ENCODE assay signal across 14 mouse cellular contexts in the genomic region with DNA sequence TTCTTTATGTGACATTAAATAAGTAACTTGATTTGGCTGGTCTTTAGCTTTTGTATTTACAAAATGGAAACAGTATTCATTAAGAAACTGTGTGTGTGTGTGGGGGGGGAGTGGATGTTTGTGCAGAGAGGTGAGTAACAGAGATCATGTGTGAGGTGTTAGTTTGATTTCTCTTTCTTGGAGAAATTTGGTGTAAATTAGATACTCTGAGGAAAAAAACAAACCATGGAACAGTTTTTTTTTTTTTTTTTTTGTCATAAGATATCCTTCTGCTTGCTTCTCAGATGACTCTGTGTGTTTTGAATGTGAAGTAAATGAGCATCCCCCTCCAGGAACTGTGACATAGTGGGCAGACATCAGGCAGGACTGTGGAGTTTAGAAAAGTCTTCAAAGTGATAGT. TPM values are rescaled to one million over a fixed set of nuclear protein-coding genes. Genes with fewer than 3 reads are reported as not detected.
DNase-seq lines count a peak whose midpoint lies in the region; ATAC-seq and TF ChIP-seq lines count a peak whose summit lies in the region.
"Had no signal": no experiment of that assay in that cellular context is flagged by ENCODE, and none has a peak within 500 bp of the region (broad histone marks: within the 10 kb centered on the region; RNA-seq: fewer than 3 reads in every experiment).

No protein-coding gene starts in this region.

- peaks cover 52% of the 10 kb centered on the region; the same call in 1 of the 2 replicates for H3K79me2 ChIP-seq in macrophage (ENCODE audit: inconsistent target)

- ATAC-seq in hindbrain, embryonic 13.5 days (ENCODE audit: low FRiP score), result no peak
- ATAC-seq in hindbrain, embryonic 16.5 days, result no peak
- no peak for ATAC-seq in lung, postnatal 0 days
- ATAC-seq in activated CD4-positive, CD25-positive, alpha-beta regulatory T cell, adult 4 months, result no peak
- ATAC-seq: forebrain, embryonic 15.5 days had no signal

- no peak for TF ChIP-seq CTCF in lung, postnatal 0 days (IDR thresholded peaks at IDR 0.05)

- DNase-seq in lung, postnatal 0 days (ENCODE audit: low spot score), result no peak
- DNase-seq in lung, postnatal 36 days, result no peak
- no peak for DNase-seq in urinary bladder, postnatal 10 days (ENCODE audit: low spot score)
- DNase-seq: cerebellum, adult 9-11 months; heart, adult 2 months; kidney, postnatal 4 days; left cerebral cortex, postnatal 4 days; lung, adult 18-20 months had no signal

- no peak overlapping the region for H3K4me3 ChIP-seq in hindbrain, embryonic 13.5 days
- no peak overlapping the region for H3K4me3 ChIP-seq in hindbrain, embryonic 16.5 days (ENCODE audit: low read length)
- H3K4me3 ChIP-seq in lung, postnatal 0 days (ENCODE audit: low read depth, low read length), result no peak overlapping the region
- H3K4me3 ChIP-seq in macrophage (ENCODE audit: inconsistent target), result no peak overlapping the region
- H3K4me3 ChIP-seq: heart, adult 2 months had no signal

- H3K36me3 ChIP-seq in hindbrain, embryonic 13.5 days, result peaks cover 10% of the 10 kb centered on the region; the same call in 1 of the 2 replicates
- H3K36me3 ChIP-seq in hindbrain, embryonic 16.5 days (ENCODE audit: control insufficient read depth, insufficient read depth, low read length), result no peaks in the 10 kb centered on the region
- H3K36me3 ChIP-seq in lung, postnatal 0 days (ENCODE audit: insufficient read depth, low read length), result no peaks in the 10 kb centered on the region
- H3K36me3 ChIP-seq in macrophage (ENCODE audit: inconsistent target), result peaks cover 16% of the 10 kb centered on the region

- H3K9ac ChIP-seq in hindbrain, embryonic 13.5 days, result no peak overlapping the region
- H3K9ac ChIP-seq in hindbrain, embryonic 16.5 days (ENCODE audit: low read depth, low read length), result no peak overlapping the region
- no peak overlapping the region for H3K9ac ChIP-seq in lung, postnatal 0 days (replicated peaks; ENCODE audit: low read depth)
- H3K9ac ChIP-seq: embryonic facial prominence, embryonic 15.5 days; forebrain, embryonic 15.5 days had no signal

- H3K9me3 ChIP-seq in hindbrain, embryonic 13.5 days, result no peaks in the 10 kb centered on the region
- no peaks in the 10 kb centered on the region for H3K9me3 ChIP-seq in hindbrain, embryonic 16.5 days (ENCODE audit: control insufficient read depth, low read length)
- H3K9me3 ChIP-seq in lung, postnatal 0 days (ENCODE audit: low read length), result no peaks in the 10 kb centered on the region
- H3K9me3 ChIP-seq: embryonic facial prominence, embryonic 15.5 days; forebrain, embryonic 15.5 days had no signal

- no peaks in the 10 kb centered on the region for H3K27me3 ChIP-seq in hindbrain, embryonic 13.5 days
- no peaks in the 10 kb centered on the region for H3K27me3 ChIP-seq in hindbrain, embryonic 16.5 days (replicated peaks; ENCODE audit: control insufficient read depth, insufficient read depth, low read length)
- H3K27me3 ChIP-seq in lung, postnatal 0 days (replicated peaks; ENCODE audit: insufficient read depth, low read length), result no peaks in the 10 kb centered on the region
- H3K27me3 ChIP-seq: embryonic facial prominence, embryonic 15.5 days; forebrain, embryonic 15.5 days had no signal

- peaks cover 11% of the 10 kb centered on the region for H3K4me1 ChIP-seq in hindbrain, embryonic 13.5 days (replicated peaks)
- H3K4me1 ChIP-seq in hindbrain, embryonic 16.5 days (ENCODE audit: control insufficient read depth, insufficient read depth, low read depth, low read length), result peaks cover 4% of the 10 kb centered on the region
- H3K4me1 ChIP-seq in lung, postnatal 0 days (ENCODE audit: insufficient read depth, low read depth, low read length), result no peaks in the 10 kb centered on the region

- 0 out of 2 replicates have a peak overlapping the region, but pooled peaks have one; percentile 82 for H3K4me2 ChIP-seq in hindbrain, embryonic 13.5 days
- H3K4me2 ChIP-seq in hindbrain, embryonic 16.5 days (ENCODE audit: low read length), result no peak overlapping the region
- no peak overlapping the region for H3K4me2 ChIP-seq in lung, postnatal 0 days (replicated peaks; ENCODE audit: low read depth, low read length)

- no peak overlapping the region for H3K27ac ChIP-seq in hindbrain, embryonic 13.5 days
- H3K27ac ChIP-seq in hindbrain, embryonic 16.5 days (ENCODE audit: low read depth, low read length), result no peak overlapping the region
- H3K27ac ChIP-seq in lung, postnatal 0 days (ENCODE audit: low read length), result peak overlapping the region; percentile 2; the same call in 1 of the 2 replicates
- H3K27ac ChIP-seq in macrophage, result peak overlapping the region; percentile 94; the same call in 1 of the 2 replicates
- H3K27ac ChIP-seq: embryonic facial prominence, embryonic 15.5 days had no signal

- TF ChIP-seq EP300 in lung, postnatal 0 days (IDR thresholded peaks at IDR 0.05), result no peak

RNA-seq across cellular contexts. Expression of gene Babam2, which starts 1.9 kb away (rescaled TPM):
- polyA plus RNA-seq in hindbrain, embryonic 13.5 days (2015; fragmentation: Nextera tagmentation; extraction: Ambion mirVana), result 58.4 and 61.1 TPM in 2 replicates
- polyA plus RNA-seq in hindbrain, embryonic 16.5 days (2015; fragmentation: Nextera tagmentation; extraction: Ambion mirVana), result 49.0 and 53.3 TPM in 2 replicates
- 39.4 and 46.5 TPM in 2 replicates for polyA plus RNA-seq in lung, postnatal 0 days (2015; fragmentation: Nextera tagmentation; extraction: Ambion mirVana)
- 100 to 1,000 TPM in 21 of 26 experiments, 10 to 100 TPM in 5; 68.7 to 174 (median 115) TPM for total RNA-seq in macrophage (2018; cell fraction: chromatin; rRNA removed)
- total RNA-seq in macrophage (2018; cell fraction: cytosol; rRNA removed), result 10 to 100 TPM; 31.1 to 46.2 (median 39.0) TPM
- 100 to 1,000 TPM in 8 of 26 experiments, 10 to 100 TPM in 18; 37.0 to 159 (median 78.8) TPM for total RNA-seq in macrophage (2018; cell fraction: nucleus; rRNA removed)
- polyA plus RNA-seq in macrophage (2018), result 37.1 to 78.4 TPM (median 48.9 TPM) in 3 replicates
- polyA plus RNA-seq in activated CD4-positive, CD25-positive, alpha-beta regulatory T cell, adult 4 months (2017; shearing (Covaris generic)), result 10 to 100 TPM; 92.9 to 93.6 TPM

RNA-seq across cellular contexts. Expression of gene Rbks, which starts 2.0 kb away (rescaled TPM):
- polyA plus RNA-seq in hindbrain, embryonic 13.5 days (2015; fragmentation: Nextera tagmentation; extraction: Ambion mirVana), result 2.1 and 2.8 TPM in 2 replicates
- 2.0 and 2.8 TPM in 2 replicates for polyA plus RNA-seq in hindbrain, embryonic 16.5 days (2015; fragmentation: Nextera tagmentation; extraction: Ambion mirVana)
- 9.8 and 10.1 TPM in 2 replicates for polyA plus RNA-seq in lung, postnatal 0 days (2015; fragmentation: Nextera tagmentation; extraction: Ambion mirVana)
- total RNA-seq in macrophage (2018; cell fraction: chromatin; rRNA removed), result 10 to 100 TPM in 20 of 26 experiments, 1 to 10 TPM in 6; 4.0 to 32.5 (median 20.2) TPM
- total RNA-seq in macrophage (2018; cell fraction: cytosol; rRNA removed), result 10 to 100 TPM in 24 of 26 experiments, 1 to 10 TPM in 2; 9.5 to 15.1 (median 12.4) TPM
- 10 to 100 TPM in 17 of 26 experiments, 1 to 10 TPM in 9; 2.6 to 34.1 (median 15.2) TPM for total RNA-seq in macrophage (2018; cell fraction: nucleus; rRNA removed)
- 11.0 to 13.3 TPM (median 12.2 TPM) in 3 replicates for polyA plus RNA-seq in macrophage (2018)
- polyA plus RNA-seq in activated CD4-positive, CD25-positive, alpha-beta regulatory T cell, adult 4 months (2017; shearing (Covaris generic)), result 10 to 100 TPM; 16.9 to 18.2 TPM

Comparison
In these comparisons a context has a peak if more than half of its experiments do, and no peak if none do; other contexts are left out.
1. H3K27ac ChIP-seq: peak in lung, postnatal 0 days (single experiment) and macrophage (single experiment); none in hindbrain, embryonic 13.5 days (single experiment) and hindbrain, embryonic 16.5 days (single experiment).